Mouse (Mus musculus) limb, embryonic 10.5 days (tissue): ENCODE results near the gene Zfp870. TPM values are rescaled to one million over a fixed set of nuclear protein-coding genes. Genes with fewer than 3 reads are reported as not detected.
"Not testable (repeated sequence)": the region's sequence is repeated elsewhere in the genome, so short reads cannot be mapped to it uniquely, and the experiment has no call there.

ENCODE experiments used
- DNase-seq: peaks from one replicate; pipeline ENCODE4 v3.0.0-alpha.2; 2017; ENCODE audit warnings: low spot score
- H3K27ac ChIP-seq: fragments of 300-500 bp; sonication (generic); 2 replicates; pipeline ENCODE4 v1.5.1; 2016; ENCODE audit warnings: mild to moderate bottlenecking
- H3K27me3 ChIP-seq: fragments of 300-500 bp; sonication (generic); 2 replicates; pipeline ENCODE4 v1.6.1; 2016; ENCODE audit warnings: low read depth, mild to moderate bottlenecking; ENCODE audit not compliant: poor library complexity, severe bottlenecking
- H3K36me3 ChIP-seq: fragments of 300-500 bp; sonication (generic); 2 replicates; pipeline ENCODE4 v1.6.1; 2016; ENCODE audit warnings: mild to moderate bottlenecking, moderate library complexity
- H3K4me1 ChIP-seq: fragments of 300-500 bp; sonication (generic); 2 replicates; pipeline ENCODE4 v1.6.1; 2016
- H3K4me3 ChIP-seq: fragments of 300-500 bp; sonication (generic); 2 replicates; pipeline ENCODE4 v1.5.1; 2016; ENCODE audit warnings: mild to moderate bottlenecking, moderate library complexity
- H3K9me3 ChIP-seq: fragments of 300-500 bp; sonication (generic); replicated peaks from 2 replicates; pipeline ENCODE4 v1.6.1; 2016; ENCODE audit warnings: mild to moderate bottlenecking
- WGBS: fragments of 180-500 bp; shearing (Covaris S2); methylation state at CpG from one replicate; pipeline ENCODE4 v1.1.7; 2016; 5-methylcytosine and 5-hydroxymethylcytosine counted together
- polyA plus RNA-seq: library from polyadenylated mRNA; unstranded; fragments of >200 nt; fragmentation: Nextera tagmentation; extraction: Ambion mirVana; gene quantifications from 2 replicates; pipeline ENCODE4 v1.2.1, GENCODE M21; 2016

Gene Zfp870
- polyA plus RNA-seq, 1 experiment from 2014 or later = 7.6 TPM

DNA sequence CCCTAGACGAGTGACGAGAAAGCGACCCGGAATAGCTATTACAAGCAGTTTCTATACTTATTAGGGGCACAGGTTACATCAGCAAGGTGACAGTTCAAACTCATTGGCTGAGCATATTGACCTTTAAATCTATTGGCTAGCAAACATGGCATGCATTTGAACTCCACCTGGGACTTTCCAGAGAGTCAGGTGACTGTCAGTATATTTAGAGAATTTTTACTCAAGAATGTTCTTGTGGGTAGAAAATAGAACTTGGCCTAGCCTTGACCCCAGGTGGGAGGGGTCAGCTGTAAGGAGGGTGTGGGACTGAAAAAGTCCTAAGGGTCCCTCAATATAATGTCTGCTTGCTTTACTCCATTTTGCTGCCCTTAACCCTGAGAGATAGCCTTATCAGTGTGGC, 4.0 kb upstream of the Zfp870 start:
- Histone ChIP-seq H3K27ac (no peak overlapping the region), H3K4me3 (no peak overlapping the region), H3K27me3 (no peaks in the 10 kb centered on the region), H3K4me1 (peaks cover 5% of the 10 kb centered on the region), H3K36me3 (no peaks in the 10 kb centered on the region), H3K9me3 (no peaks in the 10 kb centered on the region)
- WGBS = 89% methylated on average over 4 of the region's 4 CpGs
- DNase-seq = no peak

- Histone ChIP-seq H3K9me3 (no peaks in the 10 kb centered on the region), H3K4me1 (peaks cover 11% of the 10 kb centered on the region), H3K27ac (no peak overlapping the region), H3K27me3 (no peaks in the 10 kb centered on the region), H3K36me3 (0 out of 2 replicates have a peak, but pooled peaks cover 5% of the 10 kb centered on the region), H3K4me3 (no peak overlapping the region)
- 91% methylated on average over 3 of the region's 3 CpGs for WGBS
- no peak for DNase-seq
Observed at GRCm38 (mm10) chr17:32893901-32894300, 2.5 kb upstream of the Zfp870 start.

DNA sequence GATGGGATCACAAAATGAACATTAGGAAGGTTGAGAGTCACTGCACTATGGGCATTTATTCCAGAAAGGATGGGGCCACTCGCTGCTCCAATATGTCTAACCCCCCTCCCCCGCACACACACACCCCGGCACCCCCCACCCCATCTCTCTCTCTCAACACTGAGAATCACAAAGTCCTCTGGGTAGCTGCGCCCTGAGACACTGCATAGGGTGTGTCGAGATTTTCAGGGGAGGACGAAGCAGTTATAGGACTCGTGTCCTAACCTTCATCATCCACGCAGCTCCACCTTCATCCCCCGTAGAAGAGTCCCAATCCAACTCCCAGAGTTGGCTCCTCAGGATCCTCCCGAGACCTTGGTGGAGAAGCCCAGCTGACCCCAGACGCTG, 597 bp downstream of the Zfp870 start:
- peak overlapping the region; percentile 89 for H3K27ac ChIP-seq
- DNase-seq = no peak
- 3% methylated on average over 11 of the region's 11 CpGs for WGBS
- H3K27me3 ChIP-seq = no peaks in the 10 kb centered on the region
- H3K4me3 ChIP-seq = peak overlapping the region; percentile 84
- peaks cover 19% of the 10 kb centered on the region for H3K36me3 ChIP-seq
- no peaks in the 10 kb centered on the region for H3K9me3 ChIP-seq
- H3K4me1 ChIP-seq = peaks cover 11% of the 10 kb centered on the region

DNA sequence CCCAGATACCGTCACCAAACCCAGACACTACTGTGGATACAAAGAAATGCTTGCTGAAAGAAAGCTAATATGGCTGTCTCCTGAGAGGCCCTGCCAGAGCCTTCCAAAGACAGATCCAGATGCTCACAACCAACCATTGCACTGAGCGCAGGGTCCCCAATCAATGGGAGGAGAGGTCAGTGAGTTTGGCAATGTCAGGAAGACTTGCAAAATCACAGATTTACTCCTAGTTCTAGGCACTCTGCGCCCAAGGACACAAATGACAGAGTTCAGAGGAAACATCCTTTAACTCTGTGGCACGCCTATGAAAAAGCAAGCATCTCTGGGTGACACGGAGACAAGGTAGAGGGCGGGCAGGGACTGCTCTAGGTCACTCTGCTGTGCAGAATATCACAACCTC, 1.8 kb downstream of the Zfp870 start:
- DNase-seq = no peak
- 95% methylated on average over 6 of the region's 6 CpGs for WGBS
- peaks cover 31% of the 10 kb centered on the region for H3K36me3 ChIP-seq
- no peaks in the 10 kb centered on the region for H3K9me3 ChIP-seq
- no peaks in the 10 kb centered on the region for H3K27me3 ChIP-seq
- no peak overlapping the region for H3K4me3 ChIP-seq
- H3K4me1 ChIP-seq = peaks cover 11% of the 10 kb centered on the region
- H3K27ac ChIP-seq = no peak overlapping the region

DNA sequence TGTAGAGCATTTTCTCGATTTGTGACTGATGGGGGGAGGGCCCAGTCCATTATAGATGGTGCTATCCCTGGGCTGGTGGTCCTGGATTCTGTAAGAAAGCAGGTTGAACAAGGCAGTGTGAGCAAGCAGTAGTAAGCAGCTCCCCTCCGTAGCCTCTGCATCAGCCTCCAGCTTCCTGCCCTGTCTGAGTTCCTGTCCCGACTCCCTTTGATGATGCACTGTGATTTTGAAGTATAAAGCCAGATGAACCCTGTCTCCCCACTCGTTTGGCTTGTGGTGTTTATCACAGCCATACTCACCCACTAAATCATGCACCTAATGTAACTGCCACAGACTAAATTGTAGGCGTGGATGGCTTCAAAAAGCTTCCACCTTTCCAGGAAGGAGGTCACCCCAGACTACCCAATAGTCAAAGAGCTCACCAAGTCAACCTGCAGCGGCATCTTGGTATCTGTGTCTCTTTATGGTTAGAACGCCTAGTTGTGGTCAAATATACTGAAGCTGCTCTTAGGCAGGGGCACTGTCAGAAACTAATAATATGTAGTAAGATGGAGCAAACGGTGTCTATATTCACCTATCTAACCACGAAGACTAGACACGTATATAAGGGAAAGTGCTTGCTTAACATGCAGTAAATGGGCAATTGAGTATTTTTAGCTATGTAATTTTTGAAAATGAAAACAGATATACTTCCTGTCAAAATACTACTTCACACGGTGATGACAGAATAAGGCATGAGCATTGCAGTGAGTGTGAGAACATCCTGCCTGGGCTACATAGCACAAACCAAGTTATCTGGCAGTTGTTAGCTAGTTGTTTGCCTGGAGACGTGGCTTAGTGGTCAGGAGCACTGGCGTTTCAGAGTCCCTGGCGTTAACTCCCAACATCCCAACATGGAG, 10.9 kb downstream of the Zfp870 start:
- H3K27ac ChIP-seq = no peak overlapping the region
- 94% methylated on average over 14 of the region's 14 CpGs for WGBS
- no peak overlapping the region for H3K4me3 ChIP-seq
- peaks cover 65% of the 10 kb centered on the region for H3K36me3 ChIP-seq
- H3K27me3 ChIP-seq = 0 out of 2 replicates have a peak, but pooled peaks cover 11% of the 10 kb centered on the region
- H3K4me1 ChIP-seq = peaks cover 10% of the 10 kb centered on the region
- no peak for DNase-seq
- no peaks in the 10 kb centered on the region for H3K9me3 ChIP-seq

GRCm38 (mm10) chr17:32878773-32879172, 12.7 kb downstream of the Zfp870 start:
- Histone ChIP-seq H3K9me3 (no peaks in the 10 kb centered on the region), H3K36me3 (peaks cover 47% of the 10 kb centered on the region), H3K27me3 (0 out of 2 replicates have a peak, but pooled peaks cover 11% of the 10 kb centered on the region), H3K4me3 (no peak overlapping the region), H3K4me1 (peaks cover 10% of the 10 kb centered on the region), H3K27ac (no peak overlapping the region)
- DNase-seq = no peak
- WGBS = 93% methylated on average over 11 of the region's 11 CpGs

- Histone ChIP-seq H3K36me3 (peaks cover 35% of the 10 kb centered on the region), H3K27ac (peak overlapping the region; percentile 58; the same call in 1 of the 2 replicates), H3K27me3 (0 out of 2 replicates have a peak, but pooled peaks cover 11% of the 10 kb centered on the region), H3K9me3 (no peaks in the 10 kb centered on the region), H3K4me3 (peak overlapping the region; percentile 40), H3K4me1 (peaks cover 10% of the 10 kb centered on the region)
- DNase-seq = peak; percentile 41
- 7% methylated on average over 22 of the region's 22 CpGs for WGBS
Observed at GRCm38 (mm10) chr17:32877471-32878171, 13.8 kb downstream of the Zfp870 start.

- peaks cover 7% of the 10 kb centered on the region for H3K4me1 ChIP-seq
- H3K4me3 ChIP-seq = no peak overlapping the region
- no peak for DNase-seq
- 75% methylated on average over 5 of the region's 5 CpGs for WGBS
- H3K27me3 ChIP-seq = 0 out of 2 replicates have a peak, but pooled peaks cover 11% of the 10 kb centered on the region
- no peaks in the 10 kb centered on the region for H3K9me3 ChIP-seq
- H3K27ac ChIP-seq = no peak overlapping the region
- H3K36me3 ChIP-seq = no peaks in the 10 kb centered on the region
Observed at GRCm38 (mm10) chr17:32872696-32873095, 18.7 kb downstream of the Zfp870 start.

DNA sequence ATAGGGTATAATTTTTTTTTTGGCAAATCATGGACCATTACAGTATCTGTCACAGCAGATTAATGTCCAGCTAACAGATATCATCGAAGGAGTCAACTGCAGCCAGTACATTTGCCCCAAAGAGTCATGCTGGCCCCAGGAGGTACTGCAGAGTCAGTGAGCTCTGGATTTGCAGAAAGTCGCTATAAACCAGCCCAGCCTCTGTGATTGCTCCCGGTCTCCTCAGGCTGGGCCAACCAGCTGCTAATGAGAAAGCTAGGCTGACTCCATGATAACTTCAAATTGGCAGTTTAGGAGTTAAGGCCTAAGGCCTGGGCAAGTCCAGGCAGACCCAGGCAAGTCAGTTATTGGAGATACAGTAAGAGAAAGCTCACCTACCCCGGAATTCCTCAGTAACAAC, 19.4 kb downstream of the Zfp870 start:
- Histone ChIP-seq H3K4me1 (peaks cover under 1% of the 10 kb centered on the region; the same call in 1 of the 2 replicates), H3K27ac (no peak overlapping the region), H3K27me3 (0 out of 2 replicates have a peak, but pooled peaks cover 5% of the 10 kb centered on the region), H3K4me3 (no peak overlapping the region), H3K9me3 (no peaks in the 10 kb centered on the region), H3K36me3 (no peaks in the 10 kb centered on the region)
- no peak for DNase-seq
- WGBS = 79% methylated on average over 4 of the region's 4 CpGs

DNA sequence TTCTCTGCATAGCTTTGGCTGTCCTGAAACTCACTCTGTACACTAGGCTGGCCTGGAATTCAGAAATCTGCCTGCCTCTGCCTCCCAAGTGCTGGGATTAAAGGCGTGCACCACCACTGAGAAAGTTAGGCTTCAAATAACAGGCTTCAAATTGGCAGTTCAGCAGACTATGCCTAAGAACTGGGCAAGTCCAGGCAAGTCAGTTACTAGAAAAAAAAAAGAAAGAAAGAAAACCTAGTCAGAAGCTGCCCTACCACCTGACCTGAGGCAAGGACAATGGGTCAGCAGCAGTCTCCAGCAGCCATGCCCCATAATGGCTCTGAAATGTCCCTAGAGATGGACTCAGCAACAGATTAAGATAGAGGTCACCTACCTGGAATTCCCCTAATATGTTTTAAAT, 20.0 kb downstream of the Zfp870 start:
- no peak overlapping the region for H3K27ac ChIP-seq
- H3K4me3 ChIP-seq = no peak overlapping the region
- H3K36me3 ChIP-seq = no peaks in the 10 kb centered on the region
- no peak for DNase-seq
- H3K4me1 ChIP-seq = no peaks in the 10 kb centered on the region
- H3K9me3 ChIP-seq = no peaks in the 10 kb centered on the region
- 94% methylated on average over 1 of the region's 1 CpGs for WGBS
- H3K27me3 ChIP-seq = no peaks in the 10 kb centered on the region

DNA sequence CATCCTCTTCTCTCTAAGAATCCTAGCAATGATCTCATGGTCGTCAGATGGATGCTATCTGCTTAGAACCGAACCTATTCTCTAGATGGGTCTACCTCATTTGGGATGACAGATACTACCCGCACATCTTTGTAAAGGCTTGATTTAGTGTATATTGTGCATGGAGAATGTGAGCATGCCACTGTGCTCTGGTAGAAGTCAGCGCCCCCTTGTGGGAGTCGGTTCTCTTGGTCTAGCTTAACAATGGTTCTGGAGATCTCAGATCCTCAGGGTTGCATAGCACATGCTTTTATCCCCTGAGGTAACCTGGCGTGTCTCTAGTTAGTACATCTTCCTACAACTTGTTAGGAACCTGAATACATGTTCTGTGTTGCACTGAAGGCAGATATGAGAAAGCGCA, 24.2 kb downstream of the Zfp870 start:
- DNase-seq, H3K27me3 ChIP-seq, H3K36me3 ChIP-seq, H3K4me1 ChIP-seq, H3K27ac ChIP-seq, H3K9me3 ChIP-seq, H3K4me3 ChIP-seq: not testable (repeated sequence)
- 60% methylated on average over 5 of the region's 7 CpGs for WGBS

- not testable (repeated sequence) for H3K36me3 ChIP-seq, H3K27me3 ChIP-seq, H3K27ac ChIP-seq, H3K4me3 ChIP-seq, H3K9me3 ChIP-seq, DNase-seq, H3K4me1 ChIP-seq
- WGBS = 75% methylated on average over 4 of the region's 6 CpGs
Observed at GRCm38 (mm10) chr17:32856713-32857112, 34.7 kb downstream of the Zfp870 start.

DNA sequence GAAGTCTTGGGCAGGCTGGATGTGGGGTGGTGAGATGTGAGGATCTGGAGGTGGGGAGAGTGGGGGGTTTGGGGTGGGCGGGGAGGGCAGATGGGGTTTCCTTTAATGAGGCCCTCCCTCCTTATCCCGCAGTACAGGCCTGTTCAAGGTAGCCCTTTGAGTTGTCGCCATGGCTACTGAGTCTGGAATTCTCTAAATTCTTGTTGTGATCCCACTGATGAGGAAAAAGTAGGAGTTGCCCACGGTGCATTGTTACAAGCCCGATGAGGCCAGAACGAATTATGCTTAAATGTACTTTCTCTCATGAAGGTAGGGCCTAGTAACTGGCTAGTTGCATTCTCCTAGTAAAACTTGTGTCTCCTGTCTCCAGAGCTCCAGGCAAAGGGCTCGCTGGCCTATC, 39.9 kb downstream of the Zfp870 start:
- WGBS = 71% methylated on average over 7 of the region's 7 CpGs

More for the DNA sequence above, 39.9 kb downstream of the Zfp870 start:
- Histone ChIP-seq H3K4me1 (no peaks in the 10 kb centered on the region), H3K9me3 (no peaks in the 10 kb centered on the region), H3K4me3 (no peak overlapping the region), H3K27ac (no peak overlapping the region), H3K27me3 (no peaks in the 10 kb centered on the region), H3K36me3 (no peaks in the 10 kb centered on the region)
- no peak for DNase-seq
